Mouse (Mus musculus): Measurements from ENCODE around the gene Aspscr1.

DNA sequence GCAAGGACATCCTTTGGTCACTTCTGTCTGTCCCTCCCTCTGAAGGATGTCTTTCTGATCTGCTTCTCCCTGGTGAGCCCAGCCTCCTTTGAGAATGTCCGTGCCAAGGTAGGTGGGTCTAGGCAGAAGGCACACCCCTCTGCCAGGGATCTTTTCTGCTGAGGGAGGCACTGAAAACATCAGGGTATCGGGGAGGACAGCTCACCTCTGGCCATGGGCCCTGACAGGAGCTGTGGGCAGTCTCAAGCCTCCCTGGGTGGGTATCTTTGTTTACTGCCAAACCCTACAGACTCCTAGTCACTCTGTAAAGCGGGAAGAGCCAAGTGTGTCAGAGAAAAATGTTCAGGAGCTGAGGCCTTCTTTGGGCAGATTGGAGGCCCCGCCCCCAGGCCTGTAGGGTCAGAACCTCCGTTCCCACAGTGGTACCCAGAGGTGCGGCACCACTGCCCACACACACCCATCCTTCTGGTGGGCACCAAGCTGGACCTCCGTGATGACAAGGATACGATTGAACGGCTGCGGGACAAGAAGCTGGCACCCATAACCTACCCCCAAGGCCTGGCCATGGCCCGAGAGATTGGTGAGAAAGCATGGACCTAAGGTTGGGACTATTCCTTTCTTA lies 50.1 kb downstream of the Aspscr1 start:
- TF ChIP-seq CTCF (IDR thresholded peaks at IDR 0.05; ENCODE audit: low read depth, low read length) (no peak), POLR2A (IDR thresholded peaks at IDR 0.05; ENCODE audit: borderline replicate concordance, low read depth, low read length) (no peak)
